Mouse (Mus musculus) right cerebral cortex, postnatal 4 days (tissue): Measurements from ENCODE around the gene Gnptab.

Experiments used
- DNase-seq: peaks from one replicate; pipeline ENCODE4 v3.0.0-alpha.2; 2022

Gnptab gene

GRCm38 (mm10) chr10:88380002-88380401 lies 1.1 kb downstream of the Gnptab start:
- no peak for DNase-seq

- DNase-seq, result no peak
Measured at GRCm38 (mm10) chr10:88380430-88381060, 1.6 kb downstream of the Gnptab start.

GRCm38 (mm10) chr10:88381286-88381685 lies 2.4 kb downstream of the Gnptab start:
- no peak for DNase-seq

GRCm38 (mm10) chr10:88382009-88382408 lies 3.1 kb downstream of the Gnptab start:
- no peak for DNase-seq

GRCm38 (mm10) chr10:88383479-88383878 lies 4.5 kb downstream of the Gnptab start:
- DNase-seq, result no peak

- no peak for DNase-seq
Measured at GRCm38 (mm10) chr10:88384081-88384480, 5.1 kb downstream of the Gnptab start.

GRCm38 (mm10) chr10:88385290-88385689 lies 6.4 kb downstream of the Gnptab start:
- no peak for DNase-seq

GRCm38 (mm10) chr10:88385758-88386157 lies 6.8 kb downstream of the Gnptab start:
- no peak for DNase-seq

GRCm38 (mm10) chr10:88386251-88386650 lies 7.3 kb downstream of the Gnptab start:
- DNase-seq, result no peak

- no peak for DNase-seq
Measured at GRCm38 (mm10) chr10:88389576-88389975, 10.6 kb downstream of the Gnptab start.

GRCm38 (mm10) chr10:88390096-88390790 lies 11.3 kb downstream of the Gnptab start:
- DNase-seq, result no peak

- DNase-seq, result no peak
Measured at GRCm38 (mm10) chr10:88391495-88391894, 12.6 kb downstream of the Gnptab start.

GRCm38 (mm10) chr10:88392181-88392847 lies 13.4 kb downstream of the Gnptab start:
- DNase-seq, result no peak

- DNase-seq, result no peak
Measured at GRCm38 (mm10) chr10:88398668-88399243, 19.8 kb downstream of the Gnptab start.

- no peak for DNase-seq
Measured at GRCm38 (mm10) chr10:88399271-88399670, 20.3 kb downstream of the Gnptab start.

- no peak for DNase-seq
Measured at GRCm38 (mm10) chr10:88403021-88403420, 24.1 kb downstream of the Gnptab start.

GRCm38 (mm10) chr10:88404220-88404619 lies 25.3 kb downstream of the Gnptab start:
- no peak for DNase-seq

- no peak for DNase-seq
Measured at GRCm38 (mm10) chr10:88405812-88406211, 26.9 kb downstream of the Gnptab start.

GRCm38 (mm10) chr10:88407875-88408631 lies 29.1 kb downstream of the Gnptab start:
- DNase-seq, result no peak

- DNase-seq, result no peak
Measured at GRCm38 (mm10) chr10:88409751-88410150, 30.8 kb downstream of the Gnptab start.

- DNase-seq, result no peak
Measured at GRCm38 (mm10) chr10:88412290-88412995, 33.5 kb downstream of the Gnptab start.

- no peak for DNase-seq
Measured at GRCm38 (mm10) chr10:88417686-88418085, 38.8 kb downstream of the Gnptab start.
